In genomic region chr7:79878455-79879025, GRCm38 (mm10) we compare ENCODE assay signal across 21 mouse cellular contexts. TPM values are rescaled to one million over a fixed set of nuclear protein-coding genes. Genes with fewer than 3 reads are reported as not detected.
"Had no signal": no experiment of that assay in that cellular context is flagged by ENCODE, and none has a peak within 500 bp of the region (broad histone marks: within the 10 kb centered on the region; RNA-seq: fewer than 3 reads in every experiment).

No protein-coding gene starts in this region.

- H3K27me3 ChIP-seq: liver, embryonic 15.5 days; midbrain, embryonic 12.5 days; neural tube, embryonic 13.5 days; neural tube, embryonic 15.5 days had no signal

- H3K9ac ChIP-seq: liver, embryonic 15.5 days; lung, embryonic 14.5 days; midbrain, embryonic 12.5 days; neural tube, embryonic 13.5 days; neural tube, embryonic 15.5 days had no signal

- H3K27ac ChIP-seq: liver, embryonic 15.5 days; midbrain, embryonic 10.5 days; midbrain, embryonic 12.5 days; neural tube, embryonic 13.5 days; neural tube, embryonic 15.5 days had no signal

- DNase-seq: lung, adult 18-20 months; lung, embryonic 14.5 days; lung, postnatal 10 days; lung, postnatal 36 days; midbrain, embryonic 14.5 days; retina, postnatal 1 day; right cerebral cortex, adult 18-20 months; right cerebral cortex, postnatal 25 days; spleen, adult 18-20 months; thymus, adult 18-20 months; thymus, postnatal 14 days; thymus, postnatal 36 days had no signal

- H3K4me2 ChIP-seq: liver, embryonic 15.5 days; lung, embryonic 14.5 days; midbrain, embryonic 12.5 days; neural tube, embryonic 13.5 days; neural tube, embryonic 15.5 days had no signal

- H3K4me1 ChIP-seq: liver, embryonic 15.5 days; midbrain, embryonic 10.5 days; midbrain, embryonic 12.5 days; neural tube, embryonic 13.5 days; neural tube, embryonic 15.5 days had no signal

- ATAC-seq: midbrain, embryonic 16.5 days had no signal

- H3K4me3 ChIP-seq: liver, embryonic 15.5 days; midbrain, embryonic 10.5 days; midbrain, embryonic 12.5 days; myocyte; neural tube, embryonic 13.5 days; neural tube, embryonic 15.5 days had no signal

- H3K9me3 ChIP-seq: liver, embryonic 15.5 days; midbrain, embryonic 10.5 days; midbrain, embryonic 12.5 days; neural tube, embryonic 13.5 days; neural tube, embryonic 15.5 days had no signal

RNA-seq across cellular contexts. Expression of gene Anpep, which starts 17.7 kb away (rescaled TPM):
- total RNA-seq: megakaryocyte-erythroid progenitor cell, adult 5-6 weeks had no signal

RNA-seq across cellular contexts. Expression of gene Arpin, which starts 56.6 kb away (rescaled TPM):
- total RNA-seq: megakaryocyte, adult 5-6 weeks had no signal
